Mouse (Mus musculus) kidney, adult 2 months (tissue): ENCODE data around the gene Ppp3r2.

Source experiments
- CTCF ChIP-seq: fragments of 200-500 bp; conservative IDR thresholded peaks from 2 replicates; pipeline ENCODE4 v1.5.1; 2011; ENCODE audit warnings: low read depth, mild to moderate bottlenecking, control low read depth, low read length, moderate library complexity, mixed read lengths; ENCODE audit not compliant: insufficient read depth, insufficient read length
- POLR2A ChIP-seq: fragments of 200-500 bp; IDR thresholded peaks from one replicate; pipeline ENCODE4 v1.6.1; 2011; ENCODE audit warnings: low read depth, low read length, control low read depth

DNA sequence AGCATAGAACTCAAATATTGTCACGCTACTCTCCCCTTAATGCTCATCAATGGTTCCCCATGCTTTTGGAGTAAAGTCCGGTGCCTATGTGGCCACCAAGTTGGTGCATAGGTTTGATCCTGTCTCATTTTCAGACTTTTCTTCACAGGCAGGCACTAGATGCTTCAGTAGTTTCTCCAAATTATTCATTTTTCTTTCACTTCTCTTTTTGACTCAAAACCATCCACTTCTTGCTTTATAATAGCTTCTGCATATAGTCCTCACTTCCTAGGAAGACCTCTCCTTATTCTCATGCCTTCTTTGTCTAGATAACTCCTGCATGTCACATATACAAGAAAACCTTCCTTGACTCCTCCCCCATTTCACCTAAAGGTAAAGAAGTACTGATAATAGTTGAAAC is 42.1 kb upstream of the Ppp3r2 start:
- no peak for TF ChIP-seq POLR2A
- TF ChIP-seq CTCF, result no peak
